Mouse (Mus musculus) gastrocnemius, adult 2 months (tissue): ENCODE measurements around the gene Tex101. TPM values are rescaled to one million over a fixed set of nuclear protein-coding genes. Genes with fewer than 3 reads are reported as not detected.

Experiments used
- DNase-seq: peaks from one replicate; pipeline ENCODE4 v3.0.0; 2022
- H3K27ac ChIP-seq: fragments of 200-600 bp; 2 replicates; pipeline ENCODE4 v1.8.1; 2022; ENCODE audit warnings: mild to moderate bottlenecking
- H3K4me3 ChIP-seq: fragments of 200-600 bp; 2 replicates; pipeline ENCODE4 v1.8.1; 2022; ENCODE audit warnings: mild to moderate bottlenecking, moderate library complexity
- CTCF ChIP-seq: fragments of 200-600 bp; IDR thresholded peaks from 2 replicates; pipeline ENCODE4 v1.8.1; 2022; ENCODE audit warnings: antibody characterized with exemption, mild to moderate bottlenecking, moderate library complexity
- intact Hi-C: fragments of 180-260 bp; cut with DNase I; formaldehyde crosslinking; loops from one replicate; pipeline ENCODE4 v1.15.1; 2025
- total RNA-seq, 2 experiments: library from RNA; stranded (reverse); gene quantifications; 2 replicates each; pipeline ENCODE4 v1.2.3; 2021

Tex101 gene
- total RNA-seq, 2 experiments from 2014 or later = not detected

- TF ChIP-seq CTCF = no peak
- H3K27ac ChIP-seq = no peak overlapping the region
- intact Hi-C loops = no loop called here
- H3K4me3 ChIP-seq = no peak overlapping the region
- DNase-seq = no peak
These were observed 16.6 kb downstream of the Tex101 start for GRCm38 (mm10) chr7:24659737-24660357.

GRCm38 (mm10) chr7:24653681-24654080 lies 22.8 kb downstream of the Tex101 start:
- intact Hi-C loops = loop anchor here (1.0 kb wide), 1 partner anchor 52 kb away; no protein-coding TSS in a partner anchor
- Histone ChIP-seq H3K27ac (no peak overlapping the region), H3K4me3 (no peak overlapping the region)
- TF ChIP-seq CTCF = no peak; the same call in 1 of the 2 replicates
- peak; percentile 63 for DNase-seq

- Histone ChIP-seq H3K27ac (no peak overlapping the region), H3K4me3 (no peak overlapping the region)
- no peak for TF ChIP-seq CTCF
- intact Hi-C loops = no loop called here
- DNase-seq = no peak
These were observed 30.0 kb downstream of the Tex101 start for GRCm38 (mm10) chr7:24646486-24646885.

- H3K27ac ChIP-seq = no peak overlapping the region
- no peak for DNase-seq
- H3K4me3 ChIP-seq = no peak overlapping the region
- no peak for TF ChIP-seq CTCF
- intact Hi-C loops = no loop called here
These were observed 31.5 kb downstream of the Tex101 start for GRCm38 (mm10) chr7:24644996-24645395.

- no peak for DNase-seq
- TF ChIP-seq CTCF = no peak
- Histone ChIP-seq H3K4me3 (no peak overlapping the region), H3K27ac (no peak overlapping the region)
- intact Hi-C loops = no loop called here
These were observed 32.0 kb downstream of the Tex101 start for GRCm38 (mm10) chr7:24644492-24644891.

- no peak overlapping the region for H3K4me3 ChIP-seq
- TF ChIP-seq CTCF = peak; percentile 85; the same call in 1 of the 2 replicates
- DNase-seq = peak; percentile 53
- no peak overlapping the region for H3K27ac ChIP-seq
- intact Hi-C loops = no loop called here
These were observed 34.0 kb downstream of the Tex101 start for GRCm38 (mm10) chr7:24642491-24642890.

GRCm38 (mm10) chr7:24640450-24640849 lies 36.0 kb downstream of the Tex101 start:
- no peak overlapping the region for H3K4me3 ChIP-seq
- no peak for TF ChIP-seq CTCF
- DNase-seq = no peak
- H3K27ac ChIP-seq = no peak overlapping the region
- intact Hi-C loops = no loop called here

GRCm38 (mm10) chr7:24638026-24638856 lies 38.2 kb downstream of the Tex101 start:
- no peak overlapping the region for H3K27ac ChIP-seq
- intact Hi-C loops = no loop called here
- TF ChIP-seq CTCF = no peak
- DNase-seq = no peak
- peak overlapping the region; percentile 70 for H3K4me3 ChIP-seq

GRCm38 (mm10) chr7:24637046-24637445 lies 39.4 kb downstream of the Tex101 start:
- no peak for TF ChIP-seq CTCF
- intact Hi-C loops = no loop called here
- no peak for DNase-seq
- H3K27ac ChIP-seq = no peak overlapping the region
- no peak overlapping the region for H3K4me3 ChIP-seq

- no peak within 1 kb of the TSS for H3K4me3 ChIP-seq
- DNase-seq = no peak
- no peak for TF ChIP-seq CTCF
These were observed 40.2 kb downstream of the Tex101 start, which contains the start of gene Lypd3 for GRCm38 (mm10) chr7:24636264-24636663. Lypd3 (plus strand) TSS chr7:24636550.

GRCm38 (mm10) chr7:24630116-24630880 lies 46.2 kb downstream of the Tex101 start:
- Histone ChIP-seq H3K27ac (no peak overlapping the region), H3K4me3 (no peak overlapping the region)
- intact Hi-C loops = no loop called here
- DNase-seq = no peak
- TF ChIP-seq CTCF = no peak

More at GRCm38 (mm10) chr7:24636264-24636663, 40.2 kb downstream of the Tex101 start, which contains the start of gene Lypd3:
- intact Hi-C loops = no loop called here
- no peak within 1 kb of the TSS for H3K27ac ChIP-seq

- no peak for DNase-seq
- no peak overlapping the region for H3K27ac ChIP-seq
- no peak overlapping the region for H3K4me3 ChIP-seq
- intact Hi-C loops = loop anchor here (2.0 kb wide), 1 partner anchor 19 kb away; the partner anchor contains the start of gene Phldb3
- no peak for TF ChIP-seq CTCF
These were observed 46.8 kb downstream of the Tex101 start for GRCm38 (mm10) chr7:24629672-24630071.
